Mouse (Mus musculus) G1E (cell line): ENCODE results near the gene Iqck. TPM values are rescaled to one million over a fixed set of nuclear protein-coding genes. Genes with fewer than 3 reads are reported as not detected.

Experiments used
- ATAC-seq: 2 replicates; pipeline ENCODE4 v1.8.0; 2016; ENCODE audit warnings: mild to moderate bottlenecking; ENCODE audit not compliant: insufficient number of reproducible peaks, poor library complexity, low FRiP score, severe bottlenecking; ENCODE audit errors: extremely low read depth
- DNase-seq: peaks from one replicate; pipeline ENCODE4 v3.0.0; 2012; ENCODE audit warnings: low spot score
- H3K27me3 ChIP-seq: 2 replicates; pipeline ENCODE4 v1.6.1; 2012; ENCODE audit warnings: mild to moderate bottlenecking, low read length, inconsistent platforms; ENCODE audit not compliant: insufficient read depth
- H3K36me3 ChIP-seq: replicated peaks from 2 replicates; pipeline ENCODE3; 2012; ENCODE audit warnings: mild to moderate bottlenecking, inconsistent platforms
- H3K4me1 ChIP-seq: 2 replicates; pipeline ENCODE4 v1.6.1; 2012; ENCODE audit warnings: low read depth, low read length, inconsistent platforms, mixed read lengths; ENCODE audit not compliant: insufficient read depth
- H3K4me3 ChIP-seq: 2 replicates; pipeline ENCODE4 v1.5.1; 2012; ENCODE audit warnings: low read depth, mild to moderate bottlenecking, inconsistent platforms, low read length, moderate library complexity, mixed read lengths
- H3K9me3 ChIP-seq: replicated peaks from 2 replicates; pipeline ENCODE4 v1.6.1; 2012; ENCODE audit warnings: inconsistent platforms
- CTCF ChIP-seq: IDR thresholded peaks from 2 replicates; pipeline ENCODE4 v1.5.1; 2012; ENCODE audit warnings: low read depth, low read length, inconsistent platforms, mixed read lengths
- GATA1 ChIP-seq: IDR thresholded peaks from 2 replicates; pipeline ENCODE4 v1.6.1; 2012; ENCODE audit warnings: borderline replicate concordance, low read length, inconsistent platforms, mixed read lengths
- GATA2 ChIP-seq: IDR thresholded peaks from 2 replicates; pipeline ENCODE4 v1.6.1; 2012; ENCODE audit warnings: low read depth, low read length, inconsistent platforms, borderline replicate concordance
- POLR2AphosphoS5 ChIP-seq: IDR thresholded peaks from 2 replicates; pipeline ENCODE4 v1.6.1; 2012; ENCODE audit warnings: low read depth, low read length, inconsistent platforms; ENCODE audit not compliant: insufficient replicate concordance
- TAL1 ChIP-seq: conservative IDR thresholded peaks from 2 replicates; pipeline ENCODE4 v1.6.1; 2012; ENCODE audit warnings: low read depth, low read length, inconsistent platforms, mixed read lengths
- polyA plus RNA-seq: library from polyadenylated mRNA; stranded (reverse); fragments of >175 nt; gene quantifications from 2 replicates; pipeline ENCODE4 v1.2.3, GENCODE M21; 2012
- total RNA-seq, 2 experiments: library from RNA; stranded (forward) in 1 of 2; stranded (reverse) in 1 of 2; fragments of 200-1000 nt in 1 of 2; fragments of >200 nt in 1 of 2; fragmentation: Nextera tagmentation in 1 of 2; gene quantifications; 2 replicates each; pipeline ENCODE4 v1.2.3; 2014 to 2017

Iqck gene
- total and polyA plus RNA-seq, 3 experiments = 0.16 to 1.3 TPM; not detected in 1

DNA sequence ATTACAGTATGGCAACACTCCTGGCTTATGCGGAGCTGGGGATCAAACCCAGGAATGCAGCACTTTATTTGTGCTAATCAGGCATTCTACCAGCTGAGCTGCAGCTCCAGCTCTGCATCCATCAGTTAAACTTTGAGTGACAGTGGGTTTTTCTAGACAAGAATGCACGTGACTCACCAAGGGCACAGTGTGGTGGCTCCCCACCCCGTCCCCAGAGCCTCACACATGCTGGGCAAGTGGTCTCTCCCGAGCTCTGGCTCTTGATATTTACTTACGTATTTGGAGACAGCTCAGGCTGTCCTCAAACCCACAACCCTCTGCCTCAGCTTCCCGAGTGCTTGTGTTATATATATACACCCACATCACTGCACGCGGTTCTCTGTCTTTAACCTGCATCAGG lies 73.4 kb downstream of the Iqck start:
- H3K4me3 ChIP-seq = no peak overlapping the region
- ATAC-seq (no peak), DNase-seq (no peak)
- H3K36me3 ChIP-seq = no peaks in the 10 kb centered on the region
- TF ChIP-seq TAL1 = no peak
- TF ChIP-seq CTCF = no peak
- TF ChIP-seq GATA2 = no peak
- no peak for TF ChIP-seq POLR2AphosphoS5
- no peak for TF ChIP-seq GATA1
- H3K9me3 ChIP-seq = no peaks in the 10 kb centered on the region
- H3K27me3 ChIP-seq = no peaks in the 10 kb centered on the region; the same call in 1 of the 2 replicates
- no peaks in the 10 kb centered on the region for H3K4me1 ChIP-seq

GRCm38 (mm10) chr7:118929601-118930311 lies 74.2 kb downstream of the Iqck start:
- DNase-seq = no peak
- ATAC-seq = no peak
- TF ChIP-seq POLR2AphosphoS5 (no peak), CTCF (no peak), TAL1 (no peak), GATA1 (no peak), GATA2 (no peak)
- Histone ChIP-seq H3K36me3 (no peaks in the 10 kb centered on the region), H3K4me1 (no peaks in the 10 kb centered on the region), H3K27me3 (no peaks in the 10 kb centered on the region; the same call in 1 of the 2 replicates), H3K9me3 (no peaks in the 10 kb centered on the region), H3K4me3 (no peak overlapping the region)

DNA sequence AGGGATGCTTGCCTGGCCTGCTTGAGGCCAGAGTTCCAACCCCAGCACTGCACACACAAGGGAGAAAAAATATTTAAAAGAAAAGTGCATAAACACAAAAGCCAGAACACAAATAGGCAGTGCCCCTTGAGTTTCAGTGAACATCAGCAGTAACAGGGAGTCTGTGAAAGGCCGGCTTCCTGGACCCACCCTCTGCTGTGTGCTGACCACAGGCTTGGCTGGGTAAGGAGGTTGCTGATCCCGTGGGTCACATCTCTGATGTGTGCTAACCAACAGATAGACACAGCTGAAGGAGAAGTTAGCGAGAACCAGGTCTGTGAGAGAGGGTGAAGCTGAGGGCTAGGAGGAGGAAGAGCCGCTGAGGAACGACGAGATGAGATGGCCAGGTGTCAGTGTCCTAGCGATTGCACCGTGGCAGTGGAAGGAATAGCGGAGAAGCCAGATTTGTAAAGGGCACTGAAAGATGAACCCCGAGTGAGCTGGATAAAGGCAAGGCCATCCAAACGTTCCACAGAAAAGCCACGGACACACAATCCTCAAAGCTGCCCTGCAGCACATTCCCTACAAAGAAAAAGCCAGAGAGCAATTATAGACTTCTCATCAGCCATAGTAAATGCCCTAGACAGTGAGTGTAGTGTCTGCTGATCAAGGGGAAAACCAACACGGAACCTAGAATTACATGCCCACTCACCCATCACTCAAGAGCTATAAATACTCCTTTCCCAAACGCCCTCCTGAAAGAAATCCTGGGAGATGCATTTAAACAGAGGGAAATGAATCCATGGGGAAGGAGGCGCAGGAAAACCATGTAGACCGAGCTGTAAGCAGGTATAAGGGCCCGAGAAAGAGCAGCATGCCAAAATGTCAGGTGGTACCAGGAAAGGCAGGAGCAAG lies 76.2 kb downstream of the Iqck start:
- DNase-seq = no peak
- Histone ChIP-seq H3K27me3 (no peaks in the 10 kb centered on the region; the same call in 1 of the 2 replicates), H3K9me3 (no peaks in the 10 kb centered on the region), H3K4me3 (no peak overlapping the region), H3K36me3 (no peaks in the 10 kb centered on the region), H3K4me1 (no peaks in the 10 kb centered on the region)
- TF ChIP-seq GATA1 = no peak
- no peak for TF ChIP-seq POLR2AphosphoS5
- TF ChIP-seq CTCF = no peak
- no peak for TF ChIP-seq GATA2
- no peak for TF ChIP-seq TAL1
- ATAC-seq = no peak

- Histone ChIP-seq H3K9me3 (no peaks in the 10 kb centered on the region), H3K4me1 (0 out of 2 replicates have a peak, but pooled peaks cover 4% of the 10 kb centered on the region), H3K27me3 (no peaks in the 10 kb centered on the region; the same call in 1 of the 2 replicates), H3K4me3 (no peak overlapping the region), H3K36me3 (no peaks in the 10 kb centered on the region)
- ATAC-seq (no peak), DNase-seq (no peak)
- no peak for TF ChIP-seq GATA1
- TF ChIP-seq TAL1 = no peak
- no peak for TF ChIP-seq POLR2AphosphoS5
- no peak for TF ChIP-seq GATA2
- no peak for TF ChIP-seq CTCF
Observed at GRCm38 (mm10) chr7:118935306-118935705, 79.8 kb downstream of the Iqck start.

GRCm38 (mm10) chr7:118936844-118937243 lies 81.3 kb downstream of the Iqck start:
- no peak overlapping the region for H3K4me3 ChIP-seq
- no peaks in the 10 kb centered on the region for H3K27me3 ChIP-seq
- H3K4me1 ChIP-seq = 0 out of 2 replicates have a peak, but pooled peaks cover 4% of the 10 kb centered on the region
- no peaks in the 10 kb centered on the region for H3K36me3 ChIP-seq
- DNase-seq (no peak), ATAC-seq (no peak)
- H3K9me3 ChIP-seq = no peaks in the 10 kb centered on the region
- no peak for TF ChIP-seq GATA2
- TF ChIP-seq POLR2AphosphoS5 = no peak
- TF ChIP-seq GATA1 = no peak
- TF ChIP-seq CTCF = no peak
- TF ChIP-seq TAL1 = no peak

DNA sequence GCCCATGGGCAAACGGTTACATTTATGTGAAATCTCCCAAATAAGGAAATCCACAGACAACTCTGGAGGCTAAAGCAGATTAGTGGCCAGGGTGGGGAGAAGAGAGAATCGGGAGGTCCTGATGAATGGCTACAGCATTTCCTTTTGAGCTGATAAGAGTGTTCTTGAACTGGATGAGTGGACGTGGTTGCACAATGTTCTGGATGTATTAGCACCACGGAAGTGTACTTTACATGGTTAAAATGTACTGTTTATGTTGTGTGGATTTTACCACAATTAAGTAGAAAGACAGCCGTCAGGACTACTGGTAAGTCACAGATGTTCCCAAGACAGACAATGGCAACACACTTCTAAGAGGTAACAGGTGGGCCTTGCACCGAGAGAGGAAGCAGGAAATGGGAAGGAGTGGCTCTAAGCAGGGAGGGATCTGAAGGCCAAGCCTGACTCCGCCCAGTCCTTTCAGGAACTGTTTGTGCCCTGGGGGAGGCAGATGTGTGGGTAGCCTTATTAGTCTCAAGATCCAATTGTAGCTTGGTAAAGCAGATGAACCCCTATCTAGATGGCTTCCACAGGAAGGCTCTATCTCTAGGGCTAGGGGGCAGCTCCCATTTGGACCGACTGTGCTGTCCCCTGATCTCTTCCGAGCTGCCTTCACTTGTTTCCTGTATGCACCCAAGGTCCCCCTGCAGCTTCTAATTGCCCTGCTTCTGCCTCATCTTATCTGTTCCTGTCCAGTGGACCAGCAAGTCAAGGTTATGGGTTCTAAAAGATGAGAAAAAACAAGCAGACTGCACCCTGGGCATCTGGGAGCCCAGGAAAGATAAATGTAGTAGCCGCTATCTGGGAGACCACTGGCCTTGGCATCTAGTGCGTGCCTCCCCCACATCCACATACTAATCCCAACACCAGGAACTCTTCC lies 82.2 kb downstream of the Iqck start:
- peaks cover 1% of the 10 kb centered on the region; the same call in 1 of the 2 replicates for H3K27me3 ChIP-seq
- no peak for TF ChIP-seq GATA1
- no peak for TF ChIP-seq POLR2AphosphoS5
- TF ChIP-seq CTCF = no peak
- no peak for TF ChIP-seq TAL1
- no peak for TF ChIP-seq GATA2
- H3K9me3 ChIP-seq = no peaks in the 10 kb centered on the region
- no peaks in the 10 kb centered on the region for H3K36me3 ChIP-seq
- H3K4me1 ChIP-seq = 0 out of 2 replicates have a peak, but pooled peaks cover 4% of the 10 kb centered on the region
- ATAC-seq (no peak), DNase-seq (no peak)
- no peak overlapping the region for H3K4me3 ChIP-seq
